Mouse (Mus musculus) adrenal gland, adult 18-20 months (tissue): ENCODE results near the gene Hoxb4. TPM values are rescaled to one million over a fixed set of nuclear protein-coding genes. Genes with fewer than 3 reads are reported as not detected.

Source experiments
- DNase-seq, 2 experiments: peaks; one replicate each; pipeline ENCODE4 v3.0.0; 2021 to 2022; ENCODE audit warnings: low spot score in 2 of 2
- long read RNA-seq, 2 experiments: library from polyadenylated mRNA; stranded (forward); transcript quantifications; one replicate each; pipeline ENCODE4 v2.0.0; 2021
- total RNA-seq, 2 experiments: library from RNA; stranded (reverse); gene quantifications; 1 replicate in 1 of 2; 2 replicates in 1 of 2; pipeline ENCODE4 v1.2.3; 2021

Hoxb4 gene
- 10 to 100 TPM; 16.3 to 22.1 TPM for total RNA-seq
- long read RNA-seq, experiment 1, transcript Hoxb4-201 (2 exons, 2,566 nt): major isoform, 5 of 8 reads
- long read RNA-seq, experiment 1, partial matches to known transcripts: 0 of 8 reads
- long read RNA-seq, experiment 1, other reads (novel, unspliced or antisense): 3 of 8 reads
- long read RNA-seq, experiment 2, transcript Hoxb4-201 (2 exons, 2,566 nt): major isoform, 5 of 11 reads
- long read RNA-seq, experiment 2, partial matches to known transcripts: 0 of 11 reads
- long read RNA-seq, experiment 2, other reads (novel, unspliced or antisense): 6 of 11 reads

DNA sequence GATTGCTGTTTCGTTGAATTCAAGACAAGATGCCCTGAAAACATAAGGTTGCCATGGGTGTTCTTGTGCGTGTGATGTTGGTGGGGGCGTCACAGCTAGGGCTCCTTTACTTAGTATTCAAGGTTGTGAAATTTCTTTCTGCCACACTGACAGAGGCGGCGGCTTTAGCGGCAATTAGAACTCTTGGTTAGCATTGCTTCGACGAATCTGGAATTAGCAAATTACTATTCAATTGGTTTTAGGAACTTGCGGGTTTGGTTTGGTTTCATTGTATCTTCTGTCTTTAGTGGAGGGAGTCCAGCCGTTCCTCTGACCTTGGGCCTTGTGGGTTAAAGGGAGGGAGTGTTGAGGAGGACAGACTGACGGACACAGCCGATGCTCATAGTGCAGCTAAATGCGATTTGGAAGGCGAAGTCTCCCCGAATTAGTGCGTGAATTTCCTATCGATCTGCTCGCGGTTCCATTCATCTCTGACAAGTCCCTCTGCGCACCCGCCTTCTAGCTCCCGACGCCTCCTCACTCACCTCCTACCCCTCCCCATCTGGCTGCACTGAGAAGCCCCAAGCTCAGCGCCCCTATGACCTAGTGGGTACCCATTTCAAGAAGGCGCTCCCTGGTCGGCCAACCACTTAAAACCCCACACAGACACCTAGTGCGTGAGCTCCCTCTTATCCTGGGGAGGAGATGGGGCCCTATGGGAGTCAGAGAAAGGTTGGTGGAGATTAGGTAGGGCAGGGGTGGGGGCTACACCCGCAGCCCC, at the start of gene Hoxb4:
Gene Hoxb4, plus strand, starts transcription at position 660 of the 760 bp plus-strand sequence.
- peak in 1 of 2 experiments; percentile 54 for DNase-seq

DNA sequence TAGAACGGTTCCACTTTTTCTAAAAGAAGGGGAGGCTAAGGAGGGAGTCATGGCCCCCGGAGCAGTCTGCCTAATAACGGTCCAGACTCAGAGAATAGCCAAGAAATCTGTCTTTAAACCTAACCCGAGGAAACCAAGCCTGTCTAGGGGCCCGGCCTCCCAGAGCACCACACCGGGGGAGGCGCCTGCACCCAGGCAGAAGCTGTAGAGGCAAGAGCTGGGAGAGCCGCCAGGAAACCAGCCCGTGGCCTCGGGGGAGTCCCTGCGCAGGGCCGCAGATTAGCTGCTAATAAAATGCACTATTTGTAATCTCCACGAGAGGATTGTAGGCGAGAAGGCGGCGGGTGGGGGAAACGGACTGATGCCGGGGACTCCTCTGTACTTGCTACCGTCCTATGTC, 48.2 kb upstream of the Hoxb4 start:
- DNase-seq: peak; percentile 72 to 81

DNA sequence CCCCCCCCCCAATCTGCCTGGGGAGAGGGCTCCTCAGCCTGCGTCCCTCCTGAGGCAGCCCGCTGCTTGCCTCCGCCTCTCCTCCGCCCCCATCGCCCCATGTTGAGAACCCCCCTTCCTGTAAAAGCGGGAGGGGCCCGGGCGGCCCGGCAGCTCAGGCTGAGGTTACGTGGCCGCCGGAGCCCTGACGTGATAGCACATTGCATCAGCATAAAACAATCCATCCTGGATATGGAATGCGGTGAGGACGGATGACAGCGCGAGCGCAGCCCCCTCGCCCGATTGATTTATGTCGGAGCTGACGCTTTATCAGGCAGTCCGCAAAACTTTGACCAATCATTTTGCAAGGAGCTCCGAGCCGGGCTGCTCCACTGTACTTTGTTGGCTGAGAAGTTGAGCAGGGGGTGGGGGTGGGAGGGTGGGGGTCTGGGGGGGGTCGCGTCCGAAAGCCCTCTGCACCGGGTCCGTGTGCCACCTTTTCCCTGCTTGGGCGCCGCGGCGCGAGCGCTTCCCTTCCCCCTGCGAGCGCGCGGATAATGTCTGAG, 47.0 kb upstream of the Hoxb4 start, which contains the start of gene Hoxb9:
Gene Hoxb9, plus strand, starts transcription at position 462 of the 545 bp plus-strand sequence.
- DNase-seq: peak; percentile 74 to 85

DNA sequence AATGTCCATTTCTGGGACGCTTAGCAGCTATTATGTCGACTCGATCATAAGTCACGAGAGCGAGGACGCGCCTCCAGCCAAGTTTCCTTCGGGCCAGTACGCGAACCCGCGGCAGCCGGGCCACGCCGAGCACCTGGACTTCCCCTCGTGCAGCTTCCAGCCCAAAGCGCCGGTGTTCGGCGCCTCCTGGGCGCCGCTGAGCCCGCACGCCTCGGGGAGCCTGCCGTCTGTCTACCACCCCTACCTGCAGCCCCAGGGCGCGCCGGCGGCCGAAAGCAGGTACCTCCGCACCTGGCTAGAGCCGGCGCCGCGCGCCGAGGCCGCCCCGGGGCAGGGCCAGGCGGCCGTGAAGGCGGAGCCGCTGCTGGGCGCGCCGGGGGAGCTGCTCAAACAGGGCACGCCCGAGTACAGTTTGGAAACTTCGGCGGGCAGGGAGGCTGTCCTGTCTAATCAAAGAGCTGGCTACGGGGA, 46.5 kb upstream of the Hoxb4 start:
- DNase-seq: peak; percentile 63 to 76

DNA sequence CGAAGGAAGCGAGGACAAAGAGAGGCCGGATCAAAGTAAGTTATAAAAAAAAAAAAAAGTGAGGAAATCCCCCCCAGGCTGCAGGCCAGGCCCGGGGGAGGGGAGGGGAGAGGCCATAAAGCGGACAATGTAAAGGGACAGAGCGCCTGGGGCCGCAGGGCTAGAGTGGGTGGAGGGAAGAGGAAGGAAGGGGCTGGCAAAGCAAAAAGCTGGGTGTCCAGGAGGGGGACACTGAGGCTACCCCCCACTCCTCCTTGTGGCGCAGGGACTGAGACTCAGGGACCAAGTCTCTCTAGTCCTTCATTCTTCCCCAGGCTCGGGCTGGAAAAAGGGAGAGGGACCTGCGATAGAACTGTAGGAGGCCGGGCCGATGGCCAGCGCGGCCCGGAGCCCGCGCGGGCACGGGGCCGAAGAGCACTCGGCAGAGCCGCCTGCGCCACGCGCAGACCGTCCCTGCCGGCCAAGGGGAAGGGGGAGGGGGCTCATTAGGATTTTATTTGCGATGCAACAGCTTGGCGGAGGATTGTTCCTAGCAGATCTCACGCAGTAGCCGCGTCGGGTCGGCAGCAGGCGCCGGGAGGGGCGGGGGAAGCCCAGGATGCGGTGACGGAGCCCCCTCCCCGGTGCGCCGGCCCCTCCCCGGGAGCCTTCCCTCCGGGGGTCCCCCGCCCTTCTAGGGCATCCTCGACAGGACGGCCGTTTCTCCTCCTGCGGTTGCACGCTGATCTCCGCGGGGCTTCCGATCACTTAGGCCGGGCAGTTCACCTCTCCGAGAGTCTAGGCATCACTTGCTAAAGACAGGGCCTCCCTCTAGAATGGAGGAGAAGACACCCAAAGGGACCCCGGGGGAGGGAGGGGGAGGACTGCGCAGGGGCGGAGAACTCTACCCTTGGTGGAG, 45.8 kb upstream of the Hoxb4 start:
- DNase-seq: peak in 1 of 2 experiments; percentile 54

DNA sequence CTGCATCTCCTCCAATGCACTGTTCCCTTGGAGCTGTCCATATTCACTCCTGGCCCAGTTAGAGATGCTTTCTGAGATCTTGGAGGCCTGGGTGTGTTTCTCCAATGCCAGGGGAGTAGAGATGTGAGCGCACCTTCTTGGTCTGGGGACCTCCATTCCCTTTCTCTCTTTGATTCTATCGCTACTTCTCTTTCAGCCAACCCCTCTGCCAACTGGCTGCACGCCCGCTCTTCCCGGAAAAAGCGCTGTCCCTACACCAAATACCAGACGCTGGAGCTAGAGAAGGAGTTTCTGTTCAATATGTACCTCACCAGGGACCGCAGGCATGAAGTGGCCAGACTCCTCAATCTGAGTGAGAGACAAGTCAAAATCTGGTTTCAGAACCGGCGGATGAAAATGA, 43.6 kb upstream of the Hoxb4 start:
- no peak for DNase-seq

DNA sequence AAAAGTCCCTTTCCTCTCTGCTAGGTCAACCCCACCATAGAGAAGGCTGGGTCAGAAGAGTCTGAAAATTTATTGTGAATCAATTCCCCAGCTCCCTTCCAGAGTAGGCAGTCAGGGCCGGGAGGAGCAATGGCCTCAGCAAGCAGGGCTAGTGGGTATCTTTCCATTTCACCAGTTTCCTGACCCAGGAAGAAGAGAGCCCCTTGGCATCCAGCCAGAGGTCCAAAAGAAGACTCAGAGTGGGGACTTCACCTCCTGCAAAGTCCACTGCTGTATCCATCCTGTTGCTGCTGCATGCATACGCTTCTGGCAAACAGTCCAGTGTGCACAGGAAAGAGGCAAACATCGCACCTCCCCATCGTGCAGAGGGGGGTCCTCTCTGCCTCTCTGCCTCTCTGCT, 42.2 kb upstream of the Hoxb4 start:
- DNase-seq: peak in 1 of 2 experiments; percentile 64

DNA sequence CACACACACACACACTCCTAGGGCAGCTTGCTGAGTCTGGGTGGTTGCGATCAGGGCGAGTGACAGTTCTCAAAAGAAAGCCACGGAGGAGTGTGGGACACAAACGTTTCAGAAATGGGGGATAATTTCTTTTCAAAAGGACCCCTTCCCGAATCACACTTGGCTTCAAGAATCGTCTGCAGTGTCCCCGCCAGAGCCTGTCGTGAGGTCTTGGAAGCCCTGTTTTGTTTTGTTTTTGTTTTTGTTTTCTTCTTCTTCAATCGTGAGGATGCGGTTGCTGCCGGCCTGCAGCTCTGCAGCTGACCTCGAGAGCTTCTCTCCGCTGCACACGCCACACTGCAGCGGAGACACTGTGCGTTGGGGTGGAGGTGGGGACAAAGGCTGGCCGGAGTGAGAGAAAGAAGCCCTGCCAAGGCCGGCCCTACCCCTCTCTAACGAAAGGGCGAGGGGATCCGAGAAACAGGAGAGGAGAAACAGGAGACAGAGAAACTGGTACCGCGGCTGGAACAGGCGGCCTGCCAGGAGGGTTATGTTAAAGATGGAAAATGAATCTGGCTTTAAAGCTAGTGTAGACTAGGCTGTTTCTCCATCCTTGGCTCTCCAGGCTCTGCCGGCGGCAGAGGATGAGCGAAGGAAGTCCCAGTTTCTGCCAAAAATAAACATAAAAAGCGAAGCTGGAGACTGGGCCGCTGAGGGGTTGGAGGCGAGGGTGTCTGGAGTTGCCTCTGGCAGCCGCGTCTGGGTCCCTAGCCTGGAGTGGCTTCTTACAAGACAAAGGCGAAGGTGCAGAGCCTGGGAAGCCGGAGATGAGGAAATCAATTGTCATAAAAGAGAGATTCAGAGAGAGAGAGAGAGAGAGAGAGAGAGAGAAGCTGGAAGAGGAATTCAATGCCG, 40.7 kb upstream of the Hoxb4 start:
- peak in 1 of 2 experiments; percentile 67 for DNase-seq

DNA sequence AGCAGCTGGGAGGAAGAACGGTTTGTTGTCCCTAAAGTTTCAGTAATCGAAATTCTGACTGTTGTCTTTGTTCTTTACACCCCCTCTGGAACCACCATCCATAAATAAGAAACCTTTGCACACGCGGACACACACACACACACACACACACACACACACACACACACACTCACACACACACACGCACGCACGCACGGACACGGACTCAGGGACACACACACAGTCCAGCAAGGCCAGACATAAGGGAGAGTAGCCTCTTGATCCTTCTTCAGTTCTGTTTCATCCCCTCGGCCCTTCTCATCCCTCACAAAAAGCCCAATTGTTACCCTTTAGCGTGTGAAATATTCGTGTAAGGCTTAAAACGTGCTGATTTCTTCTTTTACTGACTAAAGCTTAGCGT, 39.7 kb upstream of the Hoxb4 start:
- no peak for DNase-seq

DNA sequence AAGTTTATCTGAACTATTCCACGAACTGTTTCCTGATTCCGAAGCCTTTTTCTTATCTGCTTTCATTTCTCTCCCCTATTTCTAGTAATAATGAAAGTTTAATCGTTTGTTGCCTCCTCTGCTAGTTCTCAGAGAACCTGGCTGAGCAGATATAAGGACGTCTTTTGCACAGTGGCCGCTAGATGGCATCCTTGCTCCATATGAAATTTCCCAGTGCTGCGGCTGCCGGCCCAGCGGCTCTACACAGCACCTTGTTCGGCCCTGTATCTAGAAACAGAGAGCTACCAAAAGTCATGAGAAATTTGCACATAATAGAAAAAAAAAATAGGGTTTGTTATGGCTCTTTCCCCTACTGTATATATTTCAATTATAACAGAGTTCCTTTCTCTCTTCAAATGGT, 39.3 kb upstream of the Hoxb4 start:
- peak; percentile 90 to 93 for DNase-seq

DNA sequence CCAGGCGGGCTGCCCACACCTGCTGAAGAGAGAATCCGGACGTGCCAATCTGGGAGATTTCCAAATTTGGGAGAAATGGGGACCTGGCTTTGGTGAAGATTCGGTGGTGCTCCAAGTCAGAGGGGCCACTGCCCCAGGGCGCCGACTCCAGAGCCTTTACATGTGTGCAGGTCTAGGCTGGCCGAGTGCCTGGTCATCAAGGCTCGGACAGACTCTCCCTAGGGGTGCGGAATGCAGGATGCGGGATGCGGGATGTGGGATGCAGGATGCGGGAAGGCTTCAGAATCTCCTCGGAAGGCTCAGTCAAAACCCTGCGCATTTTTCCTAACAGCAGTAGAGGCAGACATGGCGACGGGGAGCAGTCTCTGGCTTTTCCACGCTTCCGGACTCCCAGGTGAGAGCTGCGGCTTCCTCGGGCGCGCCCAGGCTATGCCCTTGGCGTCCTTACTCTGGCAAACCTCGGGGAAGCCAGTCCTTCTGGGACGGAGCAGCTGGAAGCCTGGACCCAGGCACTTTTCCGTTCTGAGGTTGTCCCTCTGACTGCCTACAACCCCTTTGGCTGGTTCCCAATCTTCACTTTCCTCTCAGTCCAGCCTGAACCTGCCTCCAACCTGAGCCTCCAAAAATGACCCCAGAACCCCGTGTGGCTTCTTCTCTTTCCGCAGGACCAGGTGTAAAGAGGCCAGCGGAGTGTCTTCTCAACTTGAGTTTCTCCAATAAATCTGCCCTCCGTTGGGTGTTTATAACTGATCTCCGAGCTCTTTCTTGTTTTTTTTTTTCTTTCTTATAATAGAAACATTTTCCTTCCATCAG, 38.4 kb upstream of the Hoxb4 start:
- DNase-seq: peak; percentile 46 to 56

DNA sequence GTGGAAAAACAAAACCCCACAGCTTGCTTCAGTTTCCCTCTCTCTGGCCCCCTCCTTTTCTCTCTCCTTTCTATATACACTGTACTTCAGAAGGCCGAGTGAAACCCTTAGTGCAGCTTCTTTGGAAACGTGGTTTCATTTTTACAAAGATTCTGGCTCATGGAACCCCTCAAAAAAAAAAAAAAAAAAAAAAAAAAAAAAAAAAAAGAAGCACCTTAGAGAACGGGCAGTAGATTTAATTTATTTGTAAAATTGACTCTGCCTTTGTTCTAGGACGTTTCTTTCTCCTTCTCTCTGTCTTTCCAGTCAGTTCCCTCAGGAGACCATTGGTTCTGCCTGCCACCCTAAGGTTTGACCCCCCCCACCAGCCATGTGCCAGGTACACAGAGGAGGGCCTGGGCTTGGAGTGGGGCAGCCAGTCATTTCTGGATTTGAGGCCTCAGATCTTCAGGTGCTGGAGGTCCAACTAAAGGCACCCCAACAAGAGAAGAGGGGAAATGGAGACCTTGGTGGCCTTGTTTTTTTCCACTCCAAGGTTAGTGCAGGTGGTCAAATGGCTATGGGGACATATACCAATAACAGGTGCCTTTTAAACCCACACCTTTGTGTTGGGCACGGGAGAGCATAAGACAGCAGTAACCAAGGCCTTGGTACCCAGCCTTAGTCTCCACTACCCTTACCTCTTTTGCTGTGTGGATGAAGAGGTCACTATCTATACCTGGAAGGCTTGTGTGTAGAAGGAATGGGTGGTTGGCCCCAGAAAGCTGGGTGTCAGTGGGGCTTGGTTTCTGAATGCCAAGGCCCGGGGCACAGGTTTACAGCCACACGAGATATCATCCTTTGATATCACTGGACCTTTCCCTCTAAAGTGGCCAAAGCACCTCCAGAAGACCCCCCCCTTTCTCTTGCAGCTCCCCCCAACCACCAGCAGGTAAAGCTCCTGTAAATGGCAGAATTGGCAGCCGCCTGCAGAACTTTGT, 37.4 kb upstream of the Hoxb4 start:
- peak in 1 of 2 experiments; percentile 32 for DNase-seq

DNA sequence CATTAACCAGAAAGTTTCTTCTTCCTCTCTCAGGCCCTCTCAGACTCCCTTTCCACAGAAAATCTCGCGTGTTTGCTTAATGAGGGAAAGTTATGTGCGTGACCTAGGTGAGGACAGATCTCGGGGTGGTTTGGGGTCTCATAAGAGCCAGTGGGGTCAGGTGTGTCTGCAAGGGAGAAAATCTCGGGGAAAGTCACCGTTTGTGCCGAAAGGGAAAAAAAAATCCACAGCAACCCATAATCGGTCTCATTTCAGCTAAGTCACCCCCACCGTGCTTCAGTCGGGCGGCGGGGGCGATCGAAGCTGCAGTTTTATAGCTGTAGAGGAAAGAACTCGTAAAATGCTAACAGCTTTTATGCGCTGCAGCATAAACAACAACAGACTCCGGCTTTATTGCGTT, 36.7 kb upstream of the Hoxb4 start:
- DNase-seq: no peak

DNA sequence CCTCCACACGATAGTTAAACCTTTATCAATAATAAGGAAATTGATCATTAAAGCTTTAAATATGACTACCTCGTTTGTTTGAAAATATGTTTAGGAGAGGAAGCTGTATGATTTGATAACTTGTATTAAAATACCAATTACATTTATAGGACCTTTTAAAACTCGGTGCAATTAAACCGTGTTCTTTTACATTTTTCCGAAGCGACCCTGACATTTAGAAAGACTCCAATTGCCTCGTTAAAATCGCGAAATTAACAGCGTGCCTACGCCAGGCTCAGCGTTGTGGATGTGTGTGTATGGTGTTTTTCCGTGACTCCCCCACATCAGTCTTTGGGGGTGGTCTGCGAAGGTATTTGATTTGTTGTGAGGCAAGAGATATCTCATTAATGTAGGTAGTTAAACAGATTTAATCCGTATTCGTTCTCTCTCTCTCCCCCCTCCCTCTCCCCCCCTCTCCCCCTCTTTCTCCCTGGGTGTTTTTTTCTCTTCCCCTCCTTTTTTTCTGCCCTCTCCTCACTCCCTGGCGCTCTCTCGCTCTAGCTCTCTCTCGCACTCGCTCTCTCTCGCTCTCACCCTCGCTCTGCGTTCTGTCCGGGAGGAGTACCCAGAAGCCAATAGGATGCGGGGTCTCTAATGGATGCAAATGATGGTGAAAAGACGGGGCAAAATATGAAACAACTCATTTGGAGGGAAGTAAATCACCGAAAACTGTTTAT, 36.1 kb upstream of the Hoxb4 start, which contains the start of gene Hoxb8:
Gene Hoxb8, plus strand, starts transcription at position 51 of the 716 bp plus-strand sequence.
- peak in 1 of 2 experiments; percentile 44 for DNase-seq

DNA sequence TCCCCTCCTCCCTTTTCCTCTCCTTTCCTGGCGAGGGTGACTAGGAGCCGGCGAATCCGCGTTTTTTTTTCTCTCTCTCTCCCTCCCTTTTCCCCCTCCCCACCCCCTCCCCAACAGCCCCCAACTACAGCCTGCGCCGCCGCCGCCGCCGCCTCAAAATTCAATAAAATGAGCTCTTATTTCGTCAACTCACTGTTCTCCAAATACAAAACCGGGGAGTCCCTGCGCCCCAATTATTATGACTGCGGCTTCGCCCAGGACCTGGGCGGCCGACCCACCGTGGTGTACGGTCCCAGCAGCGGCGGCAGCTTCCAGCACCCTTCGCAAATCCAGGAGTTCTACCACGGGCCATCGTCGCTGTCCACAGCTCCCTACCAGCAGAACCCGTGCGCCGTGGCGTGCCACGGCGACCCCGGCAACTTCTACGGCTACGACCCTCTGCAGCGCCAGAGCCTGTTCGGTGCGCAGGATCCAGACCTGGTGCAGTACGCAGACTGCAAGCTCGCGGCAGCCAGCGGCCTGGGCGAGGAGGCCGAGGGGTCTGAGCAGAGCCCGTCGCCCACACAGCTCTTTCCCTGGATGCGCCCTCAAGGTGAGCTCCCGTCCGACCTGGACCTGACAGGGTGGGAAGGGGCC, 35.2 kb upstream of the Hoxb4 start:
- DNase-seq: peak in 1 of 2 experiments; percentile 42

DNA sequence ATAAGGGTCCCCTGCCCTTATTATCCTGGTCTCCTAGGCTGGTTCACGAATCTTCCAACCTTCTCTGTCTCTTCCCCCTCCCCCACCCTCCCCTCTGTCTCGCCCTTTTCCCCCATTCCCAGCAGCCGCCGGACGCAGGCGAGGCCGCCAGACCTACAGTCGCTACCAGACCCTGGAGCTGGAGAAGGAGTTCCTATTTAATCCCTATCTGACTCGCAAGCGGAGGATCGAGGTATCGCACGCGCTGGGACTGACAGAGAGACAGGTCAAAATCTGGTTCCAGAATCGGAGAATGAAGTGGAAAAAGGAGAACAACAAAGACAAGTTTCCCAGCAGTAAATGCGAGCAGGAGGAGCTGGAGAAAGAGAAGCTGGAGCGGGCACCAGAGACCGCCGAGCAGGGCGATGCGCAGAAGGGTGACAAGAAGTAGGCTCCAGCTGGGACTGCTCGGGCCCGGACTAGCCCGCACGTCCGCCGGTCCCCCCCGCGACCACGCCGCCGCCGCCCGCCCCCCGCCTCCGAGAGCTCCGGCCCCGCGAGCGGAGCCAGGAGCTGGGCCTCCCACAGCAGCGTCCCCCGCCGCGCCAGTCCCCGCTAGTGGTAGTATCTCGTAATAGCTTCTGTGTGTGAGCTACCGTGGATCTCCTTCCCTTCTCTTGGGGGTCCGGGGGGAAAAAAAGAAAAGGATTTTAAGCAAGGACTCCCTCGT, 33.9 kb upstream of the Hoxb4 start:
- peak in 1 of 2 experiments; percentile 63 for DNase-seq
